Mouse (Mus musculus) lung, postnatal 10 days (tissue): ENCODE results near the gene Cd52.

Experiments used
- DNase-seq: peaks from one replicate; pipeline ENCODE4 v3.0.0; 2021

Cd52 gene

GRCm38 (mm10) chr4:134118126-134118800, 23.4 kb upstream of the Cd52 start:
- DNase-seq: no peak

- peak; percentile 37 for DNase-seq
Observed at GRCm38 (mm10) chr4:134117012-134117411, 22.1 kb upstream of the Cd52 start.

- DNase-seq: no peak
Observed at GRCm38 (mm10) chr4:134116501-134116900, 21.6 kb upstream of the Cd52 start.

- no peak for DNase-seq
Observed at GRCm38 (mm10) chr4:134115215-134116144, 20.6 kb upstream of the Cd52 start.

- DNase-seq: no peak
Observed at GRCm38 (mm10) chr4:134114038-134114437, 19.2 kb upstream of the Cd52 start.

GRCm38 (mm10) chr4:134113356-134113994, 18.6 kb upstream of the Cd52 start:
- DNase-seq: no peak

- no peak for DNase-seq
Observed at GRCm38 (mm10) chr4:134112403-134112802, 17.5 kb upstream of the Cd52 start.

- no peak for DNase-seq
Observed at GRCm38 (mm10) chr4:134110653-134111052, 15.8 kb upstream of the Cd52 start.

- DNase-seq: no peak
Observed at GRCm38 (mm10) chr4:134108196-134108595, 13.3 kb upstream of the Cd52 start.

- no peak for DNase-seq
Observed at GRCm38 (mm10) chr4:134107730-134108129, 12.8 kb upstream of the Cd52 start.

- no peak for DNase-seq
Observed at GRCm38 (mm10) chr4:134106105-134106504, 11.2 kb upstream of the Cd52 start.

- no peak for DNase-seq
Observed at GRCm38 (mm10) chr4:134102742-134103119, 7.8 kb upstream of the Cd52 start.

- DNase-seq: peak; percentile 92
Observed at GRCm38 (mm10) chr4:134101979-134102741, 7.3 kb upstream of the Cd52 start, which contains the start of gene Ubxn11. Ubxn11 (plus strand) TSS chr4:134102570.

GRCm38 (mm10) chr4:134100245-134100644, 5.4 kb upstream of the Cd52 start:
- no peak for DNase-seq

- peak; percentile 63 for DNase-seq
Observed at GRCm38 (mm10) chr4:134098628-134099027, 3.7 kb upstream of the Cd52 start.

GRCm38 (mm10) chr4:134097015-134097608, 2.2 kb upstream of the Cd52 start:
- DNase-seq: no peak

- DNase-seq: no peak
Observed at GRCm38 (mm10) chr4:134096120-134096519, 1.2 kb upstream of the Cd52 start.

- no peak for DNase-seq
Observed at GRCm38 (mm10) chr4:134094004-134094564, 798 bp downstream of the Cd52 start.

GRCm38 (mm10) chr4:134092382-134093288, 2.2 kb downstream of the Cd52 start:
- DNase-seq: peak; percentile 62

- DNase-seq: no peak
Observed at GRCm38 (mm10) chr4:134091225-134091529, 3.7 kb downstream of the Cd52 start.
